Mouse (Mus musculus) heart, adult 2 months (tissue): ENCODE data around the gene Hist1h2bb.

ENCODE experiments used
- CTCF ChIP-seq: fragments of 200-600 bp; IDR thresholded peaks from 2 replicates; pipeline ENCODE4 v1.8.1; 2022; ENCODE audit warnings: antibody characterized with exemption, mild to moderate bottlenecking, moderate library complexity
- POLR2A ChIP-seq: fragments of 200-500 bp; IDR thresholded peaks from 2 replicates; pipeline ENCODE4 v1.6.1; 2011; ENCODE audit warnings: mild to moderate bottlenecking, low read depth, low read length, control low read depth; ENCODE audit not compliant: insufficient read depth

GRCm38 (mm10) chr13:23757211-23757773 is 10.8 kb downstream of the Hist1h2bb start:
- TF ChIP-seq CTCF (no peak), POLR2A (no peak)
